Comparison of ENCODE assay signal across 9 mouse cellular contexts in genomic region chr10:63692039-63692438, GRCm38 (mm10).
DNase-seq lines count a peak whose midpoint lies in the region; ATAC-seq and TF ChIP-seq lines count a peak whose summit lies in the region.
"Had no signal": no experiment of that assay in that cellular context is flagged by ENCODE, and none has a peak within 500 bp of the region (broad histone marks: within the 10 kb centered on the region; RNA-seq: fewer than 3 reads in every experiment).

No protein-coding gene starts in this region.

- no peak; the same call in 1 of the 2 replicates for TF ChIP-seq RAD21 in MEL (IDR thresholded peaks at IDR 0.05; ENCODE audit: low read depth, low read length)

- H3K27me3 ChIP-seq in kidney, adult 2 months (replicated peaks; ENCODE audit: control insufficient read depth, insufficient read depth, low read length) = no peaks in the 10 kb centered on the region
- H3K27me3 ChIP-seq in kidney, embryonic 15.5 days = no peaks in the 10 kb centered on the region
- no peaks in the 10 kb centered on the region for H3K27me3 ChIP-seq in MEL (ENCODE audit: control insufficient read depth in 1 of 2, insufficient read depth in 2 of 2, low read length in 2 of 2)

- TF ChIP-seq CTCF in kidney, adult 2 months (conservative IDR thresholded peaks at IDR 0.05; ENCODE audit: insufficient read depth, insufficient read length, low read depth, low read length) = peak; percentile 43
- peak in 2 of 3 experiments; percentile 23; a peak in 3 of 6 replicates for TF ChIP-seq CTCF in MEL (IDR thresholded peaks at IDR 0.05 in 2 of 3, conservative IDR thresholded peaks at IDR 0.05 in 1 of 3; ENCODE audit: control insufficient read depth in 1 of 3, insufficient read depth in 1 of 3, low read depth in 2 of 3, low read length in 3 of 3, poor library complexity in 1 of 3, severe bottlenecking in 1 of 3)
- peak; percentile 59; the same call in 1 of the 2 replicates for TF ChIP-seq CTCF in brain, embryonic 14.5 days (IDR thresholded peaks at IDR 0.05; ENCODE audit: borderline replicate concordance, extremely low read depth, insufficient read depth, insufficient read length)

- 52% methylated on average over 3 of the region's 3 CpGs for WGBS in kidney, adult 2 months
- 58% methylated on average over 3 of the region's 3 CpGs for WGBS in kidney, embryonic 15.5 days

- no peak overlapping the region for H3K27ac ChIP-seq in kidney, adult 2 months (ENCODE audit: insufficient read depth, low read depth, low read length)
- H3K27ac ChIP-seq in kidney, embryonic 15.5 days = no peak overlapping the region
- H3K27ac ChIP-seq in MEL (ENCODE audit: control insufficient read depth, low read depth, low read length) = no peak overlapping the region
- H3K27ac ChIP-seq: macrophage had no signal

- no peak for TF ChIP-seq POLR2A in kidney, adult 2 months (IDR thresholded peaks at IDR 0.05; ENCODE audit: low read depth, low read length)
- TF ChIP-seq POLR2A in MEL (IDR thresholded peaks at IDR 0.05; ENCODE audit: control insufficient read depth in 1 of 2, insufficient read depth in 1 of 2, low read depth in 1 of 2, low read length in 2 of 2, poor library complexity in 1 of 2) = no peak
- TF ChIP-seq POLR2A in brain, embryonic 14.5 days (IDR thresholded peaks at IDR 0.05; ENCODE audit: borderline replicate concordance, extremely low read depth, insufficient read depth, insufficient read length, poor library complexity, severe bottlenecking) = no peak

- H3K4me1 ChIP-seq in kidney, adult 2 months (ENCODE audit: control insufficient read depth, insufficient read depth, low read length) = no peaks in the 10 kb centered on the region
- no peaks in the 10 kb centered on the region for H3K4me1 ChIP-seq in kidney, embryonic 15.5 days
- H3K4me1 ChIP-seq in MEL (ENCODE audit: control insufficient read depth in 1 of 2, insufficient read depth in 2 of 2, low read length in 2 of 2) = no peaks in the 10 kb centered on the region

- TF ChIP-seq EP300 in MEL (IDR thresholded peaks at IDR 0.05; ENCODE audit: low read depth in 1 of 2, low read length in 2 of 2) = no peak

- no peak overlapping the region for H3K4me3 ChIP-seq in kidney, adult 2 months (ENCODE audit: insufficient read depth, low read depth, low read length)
- H3K4me3 ChIP-seq in kidney, embryonic 15.5 days (replicated peaks) = no peak overlapping the region
- H3K4me3 ChIP-seq in MEL (ENCODE audit: control insufficient read depth in 1 of 2, insufficient read depth in 1 of 2, low read depth in 2 of 2, low read length in 2 of 2) = no peak overlapping the region
- H3K4me3 ChIP-seq: erythroblast, embryonic 14.5 days had no signal

- H3K79me2 ChIP-seq in MEL (ENCODE audit: control insufficient read depth, insufficient read depth, low read length, poor library complexity) = no peaks in the 10 kb centered on the region

- ATAC-seq in kidney, embryonic 15.5 days (replicated peaks; ENCODE audit: low FRiP score) = no peak

- no peak overlapping the region for H3K9ac ChIP-seq in kidney, embryonic 15.5 days
- no peak overlapping the region for H3K9ac ChIP-seq in MEL (ENCODE audit: control insufficient read depth, low read depth, low read length, poor library complexity, severe bottlenecking)

- H3K4me2 ChIP-seq in kidney, embryonic 15.5 days = no peak overlapping the region

- no peaks in the 10 kb centered on the region for H3K9me3 ChIP-seq in kidney, embryonic 15.5 days (replicated peaks)
- H3K9me3 ChIP-seq in MEL (replicated peaks; ENCODE audit: insufficient read depth, low read length) = no peaks in the 10 kb centered on the region

- DNase-seq in kidney, adult 2 months = peak; percentile 5
- peak; percentile 14 for DNase-seq in MEL (ENCODE audit: low read depth, low spot score)
- peak; percentile 51 for DNase-seq in brain, embryonic 14.5 days (ENCODE audit: low read depth)
- DNase-seq in kidney, postnatal 10 days = peak; percentile 27
- peak; percentile 46 for DNase-seq in testis, postnatal 10 days (ENCODE audit: low spot score)
- no peak for DNase-seq in ovary, adult 18-20 months (ENCODE audit: low spot score)

- no peaks in the 10 kb centered on the region for H3K36me3 ChIP-seq in kidney, adult 2 months (ENCODE audit: control insufficient read depth, insufficient read depth, low read length)
- H3K36me3 ChIP-seq in kidney, embryonic 15.5 days = no peaks in the 10 kb centered on the region
- H3K36me3 ChIP-seq in MEL (ENCODE audit: control insufficient read depth in 1 of 2, insufficient read depth in 2 of 2, low read length in 2 of 2) = no peaks in the 10 kb centered on the region

TF ChIP-seq in MEL, 35 proteins besides CTCF, POLR2A, EP300 and RAD21:
- TF ChIP-seq JUND (IDR thresholded peaks at IDR 0.05; ENCODE audit: low read depth, low read length) (no peak), SMC3 (IDR thresholded peaks at IDR 0.05; ENCODE audit: low read depth, low read length) (0 out of 2 replicates have a peak, but pooled peaks have one; percentile 6)
